Mouse (Mus musculus) layer of hippocampus, adult 9-10 months (tissue): ENCODE data around the gene Pitpnm2.

ENCODE experiments used
- DNase-seq: peaks from one replicate; pipeline ENCODE4 v3.0.0; 2022; ENCODE audit warnings: low spot score

The Pitpnm2 gene

GRCm38 (mm10) chr5:124182097-124182496 is 67.5 kb downstream of the Pitpnm2 start:
- DNase-seq = no peak

GRCm38 (mm10) chr5:124180500-124181167 is 68.9 kb downstream of the Pitpnm2 start:
- DNase-seq = no peak

DNA sequence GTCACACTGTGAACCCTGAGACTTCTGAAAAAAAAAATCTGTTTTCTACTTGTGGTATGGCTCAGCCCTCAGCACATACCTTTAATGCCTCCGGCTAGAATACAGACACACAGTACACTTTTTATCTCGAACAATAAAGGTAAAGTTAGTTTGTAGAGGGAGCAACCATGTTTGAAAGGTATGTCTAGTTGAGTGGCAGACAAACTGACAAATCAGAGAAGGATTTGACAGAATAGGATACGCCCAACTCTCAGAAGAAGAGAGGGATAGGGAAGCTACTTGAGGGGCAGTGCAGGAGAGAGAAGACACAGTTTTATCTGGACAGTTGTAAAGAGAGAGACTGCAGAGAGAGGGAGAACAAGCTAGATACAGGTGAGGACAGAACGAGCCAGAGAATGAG is 70.1 kb downstream of the Pitpnm2 start:
- DNase-seq = no peak

- DNase-seq = no peak
Measured at GRCm38 (mm10) chr5:124176726-124177132, 72.8 kb downstream of the Pitpnm2 start.

- no peak for DNase-seq
Measured at GRCm38 (mm10) chr5:124175138-124175537, 74.4 kb downstream of the Pitpnm2 start.

GRCm38 (mm10) chr5:124173012-124173985 is 76.3 kb downstream of the Pitpnm2 start:
- no peak for DNase-seq

DNA sequence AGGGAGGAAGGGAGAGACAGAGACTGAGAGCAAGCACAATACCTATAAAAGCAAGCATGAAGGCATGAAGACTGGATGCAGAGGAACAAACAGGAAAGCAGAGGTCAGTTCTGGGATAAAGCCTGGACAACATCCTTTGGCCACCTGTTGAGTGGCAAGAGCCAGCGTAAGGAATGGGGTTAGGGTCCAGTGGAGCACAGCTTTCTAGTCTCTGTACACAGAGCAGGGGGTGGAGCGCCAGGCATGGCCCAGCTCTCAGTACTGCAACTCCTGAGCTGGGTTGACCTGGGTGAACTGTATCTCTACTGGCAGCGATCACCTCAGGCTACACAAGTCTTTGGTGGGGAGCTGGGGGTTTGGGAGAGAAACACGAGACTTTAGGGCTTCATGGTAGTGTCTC is 77.3 kb downstream of the Pitpnm2 start:
- DNase-seq = no peak

GRCm38 (mm10) chr5:124171781-124172180 is 77.8 kb downstream of the Pitpnm2 start:
- DNase-seq = no peak

- no peak for DNase-seq
Measured at GRCm38 (mm10) chr5:124169224-124169621, 80.3 kb downstream of the Pitpnm2 start.

DNA sequence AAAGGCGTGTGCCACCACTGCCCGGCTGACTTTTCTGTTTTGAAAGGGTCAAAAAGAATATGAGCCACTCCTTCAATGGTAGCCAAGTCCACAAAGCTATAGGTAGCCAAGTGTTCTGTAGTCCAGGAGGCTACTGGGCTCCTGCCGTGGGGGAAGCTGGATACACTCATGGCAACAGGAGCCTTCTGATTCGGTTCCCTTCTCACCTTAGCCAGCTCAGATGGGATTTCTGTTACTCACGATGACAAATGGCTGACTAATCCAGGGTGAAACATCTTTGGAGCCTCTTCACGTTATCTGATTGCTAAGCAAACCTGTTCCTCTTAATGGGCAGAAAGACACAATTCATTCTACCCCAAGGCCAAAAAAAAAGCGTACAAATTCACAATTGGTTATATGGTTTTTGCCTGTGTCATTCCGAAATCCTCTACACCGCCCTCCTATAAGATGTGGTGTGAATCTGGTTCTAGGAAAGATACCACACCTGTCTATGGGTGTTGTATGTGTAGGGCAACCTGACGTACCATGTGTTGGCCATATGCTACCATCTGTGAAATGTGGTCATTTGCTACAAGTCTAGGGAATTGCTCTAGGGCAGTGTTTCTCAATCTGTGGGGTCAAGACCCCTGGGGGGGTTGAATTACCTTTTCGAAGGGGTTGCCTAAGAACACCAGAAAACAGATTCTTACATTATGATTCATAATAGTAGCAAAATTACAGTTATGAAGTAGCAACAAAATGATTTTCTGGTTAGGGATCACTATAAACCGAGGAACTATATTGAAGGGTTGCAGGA is 80.9 kb downstream of the Pitpnm2 start:
- no peak for DNase-seq

GRCm38 (mm10) chr5:124167621-124168020 is 81.9 kb downstream of the Pitpnm2 start:
- DNase-seq = no peak

DNA sequence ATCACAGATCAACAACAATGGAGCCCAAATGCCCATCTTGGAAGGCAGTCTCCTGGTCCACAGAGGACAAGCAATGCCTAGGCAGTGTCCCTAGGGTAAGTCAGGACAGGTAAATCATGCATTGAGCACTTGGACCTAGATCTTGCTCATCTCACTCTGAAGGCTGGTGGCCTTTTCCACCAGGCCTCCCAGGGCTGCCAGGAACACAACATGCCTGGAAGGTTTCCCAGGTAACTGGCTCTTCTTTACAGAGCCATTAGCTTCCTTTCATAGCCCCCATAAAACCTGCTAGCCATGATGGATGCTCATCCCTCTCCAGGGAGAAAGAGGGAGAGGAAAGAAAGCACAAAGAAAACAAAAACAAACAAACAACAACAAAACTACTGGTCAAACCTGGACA is 82.8 kb downstream of the Pitpnm2 start:
- DNase-seq = no peak

DNA sequence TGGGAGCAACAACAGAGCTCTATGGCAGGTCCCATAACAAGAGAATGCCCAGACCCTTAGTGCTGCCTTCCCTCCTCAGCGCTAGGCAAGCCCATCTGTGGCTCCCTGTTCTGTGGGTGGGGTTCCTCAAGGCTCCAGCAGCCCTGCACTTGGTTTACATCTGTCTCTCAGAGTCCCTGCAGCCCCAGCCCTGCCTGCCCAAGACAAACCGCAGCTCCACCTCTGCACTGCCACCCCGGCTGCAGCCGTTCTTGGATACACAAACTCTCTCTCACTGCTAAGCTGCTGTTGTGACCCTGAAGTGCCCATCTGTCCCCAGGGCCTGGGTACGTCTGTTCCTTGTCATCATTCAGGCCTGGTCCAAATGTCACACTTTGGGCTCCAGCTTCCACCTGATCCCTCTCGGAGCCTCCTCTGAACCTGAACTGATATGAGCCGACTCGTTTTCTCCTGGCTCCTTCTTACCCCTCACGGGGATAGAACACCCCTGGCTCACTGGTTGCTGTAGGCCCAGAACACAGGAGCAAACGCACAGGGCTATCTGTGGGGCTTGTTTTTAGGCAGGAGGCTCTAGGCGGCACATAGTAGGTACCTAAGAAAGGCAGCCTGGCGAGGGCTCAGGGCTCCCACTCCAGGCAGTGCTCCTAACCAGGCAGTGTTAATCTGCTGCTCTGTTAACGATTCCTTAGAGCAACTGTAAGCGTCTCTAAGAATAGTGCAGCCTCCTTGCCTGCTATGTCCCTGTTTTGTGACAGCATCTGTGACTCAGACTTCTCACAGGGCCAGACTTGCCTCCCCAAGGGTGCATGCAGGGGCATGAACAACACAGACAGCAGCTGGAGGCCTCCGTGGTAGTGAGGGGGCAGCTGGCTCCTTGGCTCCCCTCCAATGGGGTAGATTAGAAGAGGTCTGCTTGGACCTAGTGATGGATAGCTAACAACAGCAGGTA is 83.7 kb downstream of the Pitpnm2 start:
- no peak for DNase-seq

DNA sequence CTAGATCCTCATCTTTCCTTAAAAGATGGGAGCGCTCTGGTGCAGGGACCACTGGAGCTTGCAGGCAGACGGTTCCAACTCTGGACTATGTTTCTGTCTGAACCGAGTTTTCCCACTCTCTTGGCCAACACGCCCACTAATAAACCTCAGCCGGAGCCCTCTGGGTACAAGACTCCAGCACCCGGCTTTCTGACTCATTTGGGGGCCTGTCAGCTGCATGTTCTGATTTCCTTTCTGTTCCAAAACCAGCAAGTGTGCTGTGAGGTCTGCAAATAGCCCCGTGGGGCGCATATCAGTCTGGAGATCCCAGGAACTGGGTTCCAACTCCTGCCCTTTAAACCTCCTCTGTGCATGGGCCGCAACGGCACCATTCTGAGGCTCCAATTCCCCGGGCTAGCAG is 86.1 kb downstream of the Pitpnm2 start:
- DNase-seq = no peak

GRCm38 (mm10) chr5:124162577-124162976 is 87.0 kb downstream of the Pitpnm2 start:
- DNase-seq = no peak

- no peak for DNase-seq
Measured at GRCm38 (mm10) chr5:124161831-124162230, 87.7 kb downstream of the Pitpnm2 start.

DNA sequence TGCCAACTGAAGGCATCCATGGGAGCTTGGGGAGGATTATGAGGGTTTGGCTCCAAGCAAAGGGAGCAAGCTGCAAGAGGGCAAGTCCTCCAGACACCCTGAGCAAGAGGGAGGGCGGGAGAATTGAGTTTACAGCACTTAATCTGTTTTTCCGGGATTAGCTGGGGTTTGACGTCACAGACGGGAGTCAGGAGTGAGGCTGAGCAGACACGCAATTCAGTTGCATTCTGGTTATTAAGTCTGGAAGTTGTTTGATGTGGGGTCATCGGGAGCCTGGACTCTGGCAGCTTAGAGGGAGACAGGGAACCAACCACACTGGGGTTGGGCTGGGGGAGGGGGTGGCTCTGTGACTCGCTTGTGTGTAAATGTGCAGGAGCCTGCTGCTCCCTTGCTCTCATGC is 90.1 kb downstream of the Pitpnm2 start:
- no peak for DNase-seq

- no peak for DNase-seq
Measured at GRCm38 (mm10) chr5:124158305-124158704, 91.3 kb downstream of the Pitpnm2 start.

GRCm38 (mm10) chr5:124155943-124156342 is 93.6 kb downstream of the Pitpnm2 start:
- DNase-seq = no peak

GRCm38 (mm10) chr5:124152734-124153133 is 96.8 kb downstream of the Pitpnm2 start:
- no peak for DNase-seq

- no peak for DNase-seq
Measured at GRCm38 (mm10) chr5:124150895-124151294, 98.7 kb downstream of the Pitpnm2 start.
